Mouse (Mus musculus): ENCODE results near the gene Hoxc12.

The Hoxc12 gene

GRCm38 (mm10) chr15:102937036-102937666 lies 594 bp downstream of the Hoxc12 start:
- DNase-seq (ENCODE audit: extremely low spot score) = no peak

GRCm38 (mm10) chr15:102939256-102940155 lies 2.9 kb downstream of the Hoxc12 start:
- DNase-seq (ENCODE audit: extremely low spot score) = no peak

- no peak for DNase-seq (ENCODE audit: extremely low spot score)
Observed at GRCm38 (mm10) chr15:102942739-102943467, 6.3 kb downstream of the Hoxc12 start.

- no peak for DNase-seq (ENCODE audit: extremely low spot score)
Observed at GRCm38 (mm10) chr15:102943468-102943813, 6.9 kb downstream of the Hoxc12 start.

GRCm38 (mm10) chr15:102945185-102946077 lies 8.9 kb downstream of the Hoxc12 start:
- DNase-seq (ENCODE audit: extremely low spot score) = no peak

- no peak for DNase-seq (ENCODE audit: extremely low spot score)
Observed at GRCm38 (mm10) chr15:102947276-102947675, 10.7 kb downstream of the Hoxc12 start.

GRCm38 (mm10) chr15:102948842-102949241 lies 12.3 kb downstream of the Hoxc12 start:
- DNase-seq (ENCODE audit: extremely low spot score) = no peak

GRCm38 (mm10) chr15:102949696-102950095 lies 13.1 kb downstream of the Hoxc12 start:
- no peak for DNase-seq (ENCODE audit: extremely low spot score)

- DNase-seq (ENCODE audit: extremely low spot score) = no peak
Observed at GRCm38 (mm10) chr15:102950877-102951276, 14.3 kb downstream of the Hoxc12 start.

GRCm38 (mm10) chr15:102953561-102953960 lies 17.0 kb downstream of the Hoxc12 start:
- DNase-seq (ENCODE audit: extremely low spot score) = no peak

- DNase-seq (ENCODE audit: extremely low spot score) = no peak
Observed at GRCm38 (mm10) chr15:102954192-102955006, 17.8 kb downstream of the Hoxc12 start, which contains the start of gene Hoxc11. Gene Hoxc11 (plus strand): TSS chr15:102954427.

- no peak for DNase-seq (ENCODE audit: extremely low spot score)
Observed at GRCm38 (mm10) chr15:102955007-102955382, 18.4 kb downstream of the Hoxc12 start.

- DNase-seq (ENCODE audit: extremely low spot score) = no peak
Observed at GRCm38 (mm10) chr15:102955833-102956640, 19.5 kb downstream of the Hoxc12 start.

GRCm38 (mm10) chr15:102956906-102957305 lies 20.3 kb downstream of the Hoxc12 start:
- no peak for DNase-seq (ENCODE audit: extremely low spot score)

- DNase-seq (ENCODE audit: extremely low spot score) = no peak
Observed at GRCm38 (mm10) chr15:102959663-102960191, 23.2 kb downstream of the Hoxc12 start.

GRCm38 (mm10) chr15:102961728-102962127 lies 25.2 kb downstream of the Hoxc12 start:
- no peak for DNase-seq (ENCODE audit: extremely low spot score)

- DNase-seq (ENCODE audit: extremely low spot score) = no peak
Observed at GRCm38 (mm10) chr15:102962492-102962891, 25.9 kb downstream of the Hoxc12 start.

- DNase-seq (ENCODE audit: extremely low spot score) = no peak
Observed at GRCm38 (mm10) chr15:102963259-102963658, 26.7 kb downstream of the Hoxc12 start.
